Mouse (Mus musculus) C2C12 (cell line): ENCODE measurements at regions not wholly inside any gene's neighbourhood (a gene's known extent, or its start where the extent isn't known, plus 50 kb on each side); places are given as distances from the start of the nearest gene placed in this dataset.

ENCODE experiments used
- H3K27me3 ChIP-seq: one replicate; pipeline ENCODE4 v1.6.1; 2011; ENCODE audit not compliant: control insufficient read depth, insufficient read depth, insufficient read length
- H3K36me3 ChIP-seq: one replicate; pipeline ENCODE4 v1.6.1; 2011; ENCODE audit not compliant: control insufficient read depth, insufficient read depth
- H3K4me3 ChIP-seq: one replicate; pipeline ENCODE4 v1.5.1; 2011; ENCODE audit warnings: mild to moderate bottlenecking, control low read depth; ENCODE audit not compliant: poor library complexity, insufficient read depth, severe bottlenecking
- H3K79me2 ChIP-seq: one replicate; pipeline ENCODE4 v1.6.1; 2011; ENCODE audit not compliant: control insufficient read depth, insufficient read depth
- H3K79me3 ChIP-seq: one replicate; pipeline ENCODE4 v1.6.1; 2011; ENCODE audit warnings: low read depth, control low read depth
- H3ac ChIP-seq: one replicate; pipeline ENCODE3; 2011; ENCODE audit warnings: low read depth; ENCODE audit not compliant: control insufficient read depth, insufficient read length
- CEBPB ChIP-seq: IDR thresholded peaks from one replicate; pipeline ENCODE4 v1.6.1; 2011; ENCODE audit warnings: low read depth, mild to moderate bottlenecking, control low read depth, moderate library complexity
- CTCF ChIP-seq: IDR thresholded peaks from one replicate; pipeline ENCODE4 v1.5.1; 2011; ENCODE audit not compliant: control insufficient read depth, insufficient read depth, insufficient read length
- FOSL1 ChIP-seq: IDR thresholded peaks from one replicate; pipeline ENCODE4 v1.8.0; 2011; ENCODE audit warnings: mild to moderate bottlenecking, low read length; ENCODE audit not compliant: poor library complexity, insufficient read depth, severe bottlenecking
- MAX ChIP-seq: IDR thresholded peaks from one replicate; pipeline ENCODE4 v1.6.1; 2011; ENCODE audit warnings: mild to moderate bottlenecking, control low read depth
- MYOD1 ChIP-seq: IDR thresholded peaks from one replicate; pipeline ENCODE4 v1.6.1; 2011; ENCODE audit warnings: low read depth; ENCODE audit not compliant: control insufficient read depth, insufficient read length
- MYOG ChIP-seq: IDR thresholded peaks from one replicate; pipeline ENCODE4 v1.6.1; 2011; ENCODE audit not compliant: control insufficient read depth, insufficient read length; ENCODE audit errors: extremely low read depth
- USF1 ChIP-seq: IDR thresholded peaks from one replicate; pipeline ENCODE4 v1.6.1; 2011; ENCODE audit warnings: low read depth, mild to moderate bottlenecking, control low read depth, moderate library complexity

- no peaks in the 10 kb centered on the region for H3K79me2 ChIP-seq
- H3K36me3 ChIP-seq = no peaks in the 10 kb centered on the region
- H3K27me3 ChIP-seq = no peaks in the 10 kb centered on the region
- H3K4me3 ChIP-seq = no peak overlapping the region
- TF ChIP-seq CEBPB (no peak), MAX (no peak), FOSL1 (no peak), MYOG (no peak), CTCF (no peak), MYOD1 (no peak), USF1 (no peak)
- H3ac ChIP-seq = no peak overlapping the region
- H3K79me3 ChIP-seq = no peaks in the 10 kb centered on the region
Observed at GRCm38 (mm10) chr4:131041210-131041609, 97.0 kb downstream of the Matn1 start.

- TF ChIP-seq CTCF = no peak
- TF ChIP-seq MYOD1 = no peak
- no peak for TF ChIP-seq MAX
- TF ChIP-seq MYOG = no peak
- no peak for TF ChIP-seq CEBPB
- TF ChIP-seq FOSL1 = no peak
- no peak for TF ChIP-seq USF1
- Histone ChIP-seq H3K79me3 (no peaks in the 10 kb centered on the region), H3K36me3 (no peaks in the 10 kb centered on the region), H3K27me3 (peaks cover 4% of the 10 kb centered on the region), H3K4me3 (no peak overlapping the region), H3K79me2 (no peaks in the 10 kb centered on the region), H3ac (no peak overlapping the region)
Observed at GRCm38 (mm10) chr4:131046101-131046500, 101.9 kb downstream of the Matn1 start.

- Histone ChIP-seq H3K27me3 (peaks cover 4% of the 10 kb centered on the region), H3ac (no peak overlapping the region), H3K79me3 (no peaks in the 10 kb centered on the region), H3K4me3 (no peak overlapping the region), H3K36me3 (no peaks in the 10 kb centered on the region), H3K79me2 (no peaks in the 10 kb centered on the region)
- TF ChIP-seq MYOG = no peak
- TF ChIP-seq MYOD1 = no peak
- no peak for TF ChIP-seq MAX
- no peak for TF ChIP-seq CEBPB
- TF ChIP-seq USF1 = no peak
- no peak for TF ChIP-seq CTCF
- no peak for TF ChIP-seq FOSL1
Observed at GRCm38 (mm10) chr4:131046969-131047650, 102.9 kb downstream of the Matn1 start.

- no peaks in the 10 kb centered on the region for H3K27me3 ChIP-seq
- no peak overlapping the region for H3ac ChIP-seq
- H3K36me3 ChIP-seq = no peaks in the 10 kb centered on the region
- H3K79me3 ChIP-seq = no peaks in the 10 kb centered on the region
- no peaks in the 10 kb centered on the region for H3K79me2 ChIP-seq
- H3K4me3 ChIP-seq = no peak overlapping the region
- TF ChIP-seq CEBPB (no peak), MAX (no peak)
Observed at GRCm38 (mm10) chr4:131056293-131056692, 112.1 kb downstream of the Matn1 start.

DNA sequence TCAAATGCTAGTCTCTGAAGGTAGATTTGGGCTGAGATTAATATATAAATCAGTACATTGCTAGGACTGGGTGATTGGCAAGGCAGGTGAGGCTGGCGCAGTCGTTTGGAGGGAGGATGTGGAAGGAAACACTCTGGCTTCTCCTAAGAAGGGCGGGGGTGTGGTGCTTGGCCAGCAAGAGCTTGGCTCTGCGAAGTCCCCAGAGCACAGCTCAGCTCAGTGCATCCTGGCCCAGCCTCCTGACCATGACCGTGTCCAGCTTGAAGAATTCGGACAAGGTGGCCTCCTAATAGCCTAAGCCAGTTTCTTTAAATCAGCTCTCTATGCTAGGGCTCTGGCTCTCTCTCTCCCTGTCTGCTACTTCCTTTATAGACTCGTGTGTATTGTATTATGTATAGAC, 115.4 kb downstream of the Matn1 start:
- TF ChIP-seq CEBPB (no peak), MYOG (no peak), FOSL1 (no peak), USF1 (no peak), MYOD1 (no peak), CTCF (no peak), MAX (no peak)
- Histone ChIP-seq H3K4me3 (no peak overlapping the region), H3K79me2 (no peaks in the 10 kb centered on the region), H3ac (no peak overlapping the region), H3K36me3 (no peaks in the 10 kb centered on the region), H3K27me3 (peaks cover 6% of the 10 kb centered on the region), H3K79me3 (no peaks in the 10 kb centered on the region)

DNA sequence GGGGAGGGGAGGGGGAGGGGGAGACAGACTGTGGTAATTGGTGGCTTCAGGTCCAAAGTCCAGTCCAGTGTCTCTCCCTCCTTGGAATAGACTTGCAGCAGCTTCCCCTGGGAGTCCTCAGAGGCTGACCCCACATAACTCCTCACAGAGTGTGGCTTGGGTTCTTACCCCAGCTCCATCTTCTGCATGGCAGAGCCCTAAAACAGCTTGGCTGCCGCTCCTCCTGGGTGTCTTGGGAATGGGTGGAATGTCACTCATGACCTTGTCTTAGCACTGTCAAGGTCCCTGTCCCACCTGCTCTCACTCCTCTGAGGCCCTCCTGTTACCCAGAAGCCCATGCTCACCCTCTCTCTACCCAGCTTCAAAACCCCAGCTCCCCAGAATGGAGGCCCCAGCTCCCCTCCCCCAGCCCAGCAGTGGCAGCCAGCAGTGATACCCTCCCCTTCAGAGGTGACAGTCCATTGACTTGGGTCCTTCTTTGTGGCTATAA, 116.1 kb downstream of the Matn1 start:
- Histone ChIP-seq H3K4me3 (no peak overlapping the region), H3K27me3 (peaks cover 6% of the 10 kb centered on the region), H3K36me3 (no peaks in the 10 kb centered on the region), H3K79me3 (no peaks in the 10 kb centered on the region), H3K79me2 (no peaks in the 10 kb centered on the region), H3ac (no peak overlapping the region)
- TF ChIP-seq MYOD1 (no peak), MYOG (no peak), CTCF (no peak), MAX (no peak), USF1 (no peak), FOSL1 (no peak), CEBPB (no peak)
